Mouse (Mus musculus) midbrain, embryonic 15.5 days (tissue): Measurements from ENCODE around the gene Pfn4. TPM values are rescaled to one million over a fixed set of nuclear protein-coding genes. Genes with fewer than 3 reads are reported as not detected.
A peak's percentile ranks its signal among the peaks of the same experiment; 100 is the strongest.

Experiments used
- ATAC-seq: fragments of 200-750 bp; cut with Nextera tagmentation; replicated peaks from 2 replicates; pipeline ENCODE4 v1.8.0; 2017; ENCODE audit warnings: moderate TSS enrichment
- H3K27ac ChIP-seq: fragments of 300-500 bp; sonication (generic); 2 replicates; pipeline ENCODE4 v1.5.1; 2015; ENCODE audit warnings: mild to moderate bottlenecking, inconsistent platforms
- H3K27me3 ChIP-seq: fragments of 300-500 bp; sonication (generic); replicated peaks from 2 replicates; pipeline ENCODE4 v1.6.1; 2015; ENCODE audit warnings: inconsistent platforms
- H3K36me3 ChIP-seq: fragments of 300-500 bp; sonication (generic); replicated peaks from 2 replicates; pipeline ENCODE4 v1.6.1; 2015; ENCODE audit warnings: inconsistent platforms
- H3K4me1 ChIP-seq: fragments of 300-500 bp; sonication (generic); 2 replicates; pipeline ENCODE4 v1.6.1; 2015; ENCODE audit warnings: inconsistent platforms
- H3K4me2 ChIP-seq: fragments of 300-500 bp; sonication (generic); 2 replicates; pipeline ENCODE4 v1.6.1; 2015; ENCODE audit warnings: inconsistent platforms, mild to moderate bottlenecking, moderate library complexity
- H3K4me3 ChIP-seq: fragments of 300-500 bp; sonication (generic); 2 replicates; pipeline ENCODE4 v1.5.1; 2015; ENCODE audit warnings: mild to moderate bottlenecking, inconsistent platforms
- H3K9ac ChIP-seq: fragments of 300-500 bp; sonication (generic); 2 replicates; pipeline ENCODE4 v1.6.1; 2015; ENCODE audit warnings: mild to moderate bottlenecking, inconsistent platforms
- H3K9me3 ChIP-seq: fragments of 300-500 bp; sonication (generic); 2 replicates; pipeline ENCODE4 v1.6.1; 2016; ENCODE audit warnings: inconsistent platforms
- WGBS: fragments of 180-500 bp; shearing (Covaris S2); methylation state at CpG from one replicate; pipeline ENCODE4 v1.1.7; 2015; ENCODE audit warnings: mixed read lengths; 5-methylcytosine and 5-hydroxymethylcytosine counted together
- polyA plus RNA-seq: library from polyadenylated mRNA; unstranded; fragments of >200 nt; fragmentation: Nextera tagmentation; extraction: Ambion mirVana; gene quantifications from 2 replicates; pipeline ENCODE4 v1.2.1, GENCODE M21; 2015

Gene Pfn4
- polyA plus RNA-seq, 1 experiment from 2014 or later = 13.8 TPM

DNA sequence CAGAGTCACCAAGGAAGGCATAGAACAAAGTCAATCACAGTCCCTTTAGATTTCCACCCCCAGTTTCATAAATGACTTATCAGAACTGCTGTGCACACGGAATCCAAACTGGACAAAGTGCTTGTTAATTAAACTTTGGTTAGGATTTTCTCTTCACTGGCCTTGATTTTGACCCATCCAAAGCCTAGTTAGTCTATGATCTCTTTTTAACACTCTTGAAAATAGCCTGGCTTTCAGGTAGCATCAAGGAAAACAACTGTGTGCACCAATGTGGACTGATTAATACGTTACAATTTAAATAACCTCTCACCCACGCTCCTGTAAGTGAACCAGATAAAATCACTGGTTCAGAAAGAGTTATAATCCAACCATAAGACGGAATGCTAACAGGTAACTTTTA lies 42.2 kb downstream of the Pfn4 start:
- no peak overlapping the region for H3K4me2 ChIP-seq
- no peak overlapping the region for H3K4me3 ChIP-seq
- H3K27me3 ChIP-seq = no peaks in the 10 kb centered on the region
- no peak for ATAC-seq
- H3K9me3 ChIP-seq = no peaks in the 10 kb centered on the region
- H3K9ac ChIP-seq = no peak overlapping the region
- no peak overlapping the region for H3K27ac ChIP-seq
- no peaks in the 10 kb centered on the region for H3K4me1 ChIP-seq
- WGBS = 85% methylated on average over 4 of the region's 4 CpGs
- no peaks in the 10 kb centered on the region for H3K36me3 ChIP-seq

DNA sequence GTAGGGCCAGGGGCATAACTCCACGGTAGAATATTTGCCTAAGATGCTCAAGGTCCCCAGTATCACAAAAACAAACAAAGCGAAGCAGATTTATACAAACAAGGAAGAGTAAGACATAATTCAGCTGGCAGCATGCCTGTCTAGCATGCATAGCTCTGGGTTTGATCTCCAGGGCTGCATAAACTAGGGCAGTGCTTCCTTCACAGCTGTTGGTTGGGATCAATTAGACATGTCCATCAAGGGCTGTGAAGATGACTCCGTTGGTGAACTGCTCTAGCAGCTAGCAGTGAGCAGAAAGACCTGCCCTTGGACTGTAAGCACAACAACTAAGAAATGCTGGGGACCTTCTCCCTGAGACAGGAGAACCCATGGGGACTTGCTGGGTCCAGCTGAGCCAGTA lies 42.9 kb downstream of the Pfn4 start:
- no peaks in the 10 kb centered on the region for H3K36me3 ChIP-seq
- 72% methylated on average over 3 of the region's 3 CpGs for WGBS
- H3K9ac ChIP-seq = no peak overlapping the region
- no peak overlapping the region for H3K27ac ChIP-seq
- H3K4me1 ChIP-seq = peaks cover 6% of the 10 kb centered on the region
- H3K27me3 ChIP-seq = no peaks in the 10 kb centered on the region
- no peaks in the 10 kb centered on the region for H3K9me3 ChIP-seq
- H3K4me2 ChIP-seq = no peak overlapping the region
- H3K4me3 ChIP-seq = no peak overlapping the region
- no peak for ATAC-seq

DNA sequence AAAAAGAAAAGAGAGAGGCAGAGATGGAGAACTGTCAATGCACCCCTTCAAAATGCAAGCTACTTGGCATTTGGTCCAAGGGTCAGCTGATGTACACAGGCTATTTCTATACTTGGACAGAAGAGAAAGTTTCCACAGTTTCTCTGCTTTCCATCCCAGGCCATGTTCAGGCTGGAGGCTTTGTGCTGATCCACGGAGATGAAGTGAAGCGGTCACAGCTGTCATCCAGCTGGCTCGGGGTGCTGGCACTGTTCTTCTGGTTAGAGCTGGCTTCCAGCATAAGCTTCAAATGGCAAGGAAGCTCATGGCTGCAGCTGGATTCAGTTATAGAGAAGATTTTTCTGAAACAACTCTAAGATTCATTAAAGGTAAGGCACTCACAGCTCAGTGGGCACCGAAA lies 44.8 kb downstream of the Pfn4 start:
- no peak overlapping the region for H3K9ac ChIP-seq
- peaks cover 15% of the 10 kb centered on the region for H3K4me1 ChIP-seq
- H3K27ac ChIP-seq = no peak overlapping the region
- no peaks in the 10 kb centered on the region for H3K27me3 ChIP-seq
- ATAC-seq = no peak
- no peak overlapping the region for H3K4me3 ChIP-seq
- H3K9me3 ChIP-seq = no peaks in the 10 kb centered on the region
- H3K36me3 ChIP-seq = no peaks in the 10 kb centered on the region
- WGBS = 87% methylated on average over 4 of the region's 4 CpGs
- H3K4me2 ChIP-seq = no peak overlapping the region

DNA sequence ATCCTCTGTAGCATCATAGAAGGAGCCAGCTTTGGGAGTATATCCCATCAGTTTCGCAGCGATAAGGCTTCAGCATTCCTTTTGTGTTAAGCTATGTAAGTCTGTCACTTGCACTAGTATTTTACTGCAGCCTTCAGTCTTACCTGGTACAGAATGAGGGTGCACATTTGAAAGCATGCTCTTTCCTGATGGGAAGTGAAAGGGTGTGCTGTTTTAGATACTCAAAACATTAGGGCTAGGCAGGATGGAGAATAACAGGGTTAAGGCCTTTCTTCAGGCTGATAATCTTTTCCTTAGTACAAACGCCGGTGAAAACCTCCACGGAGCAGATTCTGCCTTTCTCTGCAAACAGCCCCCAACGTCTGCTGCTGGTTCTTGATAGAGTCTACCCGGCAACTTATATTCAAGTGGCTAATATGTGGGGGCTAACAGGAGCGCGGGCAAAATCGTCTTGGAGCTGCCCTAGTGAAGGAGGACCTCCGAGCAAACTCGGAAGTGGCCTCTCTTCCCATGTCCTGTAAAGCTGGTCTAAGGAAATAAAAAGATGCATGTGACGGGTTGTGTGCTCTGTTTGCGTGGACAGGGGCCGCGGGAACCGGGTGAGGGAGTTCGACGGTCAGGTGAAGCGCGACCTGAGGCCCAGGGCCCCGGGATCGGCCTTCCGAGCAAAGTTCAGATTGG lies 48.0 kb downstream of the Pfn4 start:
- Histone ChIP-seq H3K27me3 (no peaks in the 10 kb centered on the region), H3K27ac (peak overlapping the region; percentile 89), H3K36me3 (0 out of 2 replicates have a peak, but pooled peaks cover 11% of the 10 kb centered on the region), H3K4me3 (peak overlapping the region; percentile 87), H3K4me1 (peaks cover 26% of the 10 kb centered on the region), H3K9ac (peak overlapping the region; percentile 64), H3K4me2 (peak overlapping the region; percentile 71), H3K9me3 (no peaks in the 10 kb centered on the region)
- ATAC-seq = peak; percentile 86
- WGBS = 7% methylated on average over 24 of the region's 24 CpGs

DNA sequence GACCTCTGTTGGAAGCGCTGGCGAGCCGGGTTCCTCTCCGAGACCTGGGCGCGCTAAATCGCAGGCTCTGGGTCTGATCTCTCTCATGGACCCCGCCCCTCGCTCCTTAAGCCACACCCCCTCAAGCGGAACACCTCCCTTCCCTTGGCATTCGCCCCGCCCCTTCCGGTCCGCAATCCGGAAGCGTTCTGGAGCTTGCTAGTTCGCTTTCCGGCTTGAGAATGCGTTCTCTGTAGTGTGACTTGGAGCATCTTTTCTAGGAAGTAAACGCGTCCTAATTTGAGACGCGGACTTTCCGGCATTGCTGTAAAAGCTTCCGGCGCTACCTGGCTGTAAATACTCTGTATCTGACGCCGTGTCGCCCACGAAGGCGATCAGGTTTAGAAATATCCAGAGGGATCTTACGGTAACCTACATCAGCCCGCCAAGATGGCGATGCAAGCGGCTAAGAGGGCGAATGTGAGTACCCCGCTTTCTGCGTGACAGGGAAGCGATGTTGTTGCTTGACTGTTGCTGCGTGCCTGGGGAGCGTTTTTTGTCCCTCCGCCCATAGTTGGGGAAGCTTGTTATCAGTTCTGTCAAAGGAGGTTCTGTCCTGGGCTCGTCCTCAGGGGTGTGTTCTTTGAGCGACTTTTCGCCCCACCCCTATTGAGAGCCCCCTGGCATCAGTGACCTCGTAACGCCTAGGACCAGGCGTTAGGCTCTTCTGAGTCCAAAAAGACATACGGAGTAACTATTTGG lies 48.7 kb downstream of the Pfn4 start, which contains the start of gene Sf3b6:
Sf3b6 (plus strand) TSS at position 184 of the 741 bp plus-strand sequence.
- peak within 1 kb of the TSS; percentile 64 for H3K9ac ChIP-seq

DNA sequence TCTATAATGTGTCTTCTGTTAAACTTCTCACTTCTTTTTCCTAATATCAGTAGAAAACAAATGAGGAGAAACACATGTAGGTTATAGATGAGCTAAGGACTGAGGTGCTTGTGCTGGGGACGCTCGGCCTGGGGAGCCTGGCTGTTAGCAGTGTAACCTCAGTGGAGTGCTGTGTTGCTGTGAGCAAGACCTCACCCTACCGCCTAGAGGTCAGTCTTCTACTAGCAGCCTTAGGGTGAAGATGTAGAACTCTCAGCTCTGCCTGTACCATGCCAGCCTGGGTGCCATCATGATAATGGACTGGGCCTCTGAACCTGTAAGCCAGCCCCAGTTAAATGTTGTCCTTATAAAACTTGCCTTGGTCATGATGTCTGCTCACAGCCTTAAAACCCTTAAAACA lies 58.4 kb downstream of the Pfn4 start:
- Histone ChIP-seq H3K4me1 (no peaks in the 10 kb centered on the region), H3K4me2 (no peak overlapping the region), H3K27me3 (no peaks in the 10 kb centered on the region), H3K9me3 (no peaks in the 10 kb centered on the region), H3K27ac (no peak overlapping the region), H3K36me3 (peaks cover 31% of the 10 kb centered on the region; the same call in 1 of the 2 replicates), H3K4me3 (no peak overlapping the region), H3K9ac (no peak overlapping the region)
- ATAC-seq = no peak
- WGBS = 82% methylated on average over 3 of the region's 3 CpGs

More for the DNA sequence above, 48.7 kb downstream of the Pfn4 start, which contains the start of gene Sf3b6:
- Histone ChIP-seq H3K4me1 (peaks cover 26% of the 10 kb centered on the region), H3K4me3 (peak within 1 kb of the TSS; percentile 87), H3K4me2 (peak within 1 kb of the TSS; percentile 71), H3K36me3 (0 out of 2 replicates have a peak, but pooled peaks cover 12% of the 10 kb centered on the region), H3K27ac (peak within 1 kb of the TSS; percentile 89), H3K27me3 (no peaks in the 10 kb centered on the region), H3K9me3 (no peaks in the 10 kb centered on the region)
- ATAC-seq = peak; percentile 98
- WGBS = under 1% methylated on average over 49 of the region's 49 CpGs

Other genes with a start within 250 kb of the Pfn4 start
- gene Itsn2, start 176.4 kb upstream of the Pfn4 start, polyA plus RNA-seq = 21.9 and 25.0 TPM in 2 replicates
- gene Gm3625, start 176.1 kb upstream of the Pfn4 start, polyA plus RNA-seq = not detected in 2 replicates
- 1.0 and 1.3 TPM in 2 replicates for gene Fam228a, start 30.6 kb upstream of the Pfn4 start, polyA plus RNA-seq
- 4.7 and 6.1 TPM in 2 replicates for gene Fam228b, start 245 bp downstream of the Pfn4 start, polyA plus RNA-seq
- 180 and 200 TPM in 2 replicates for gene Sf3b6, start 48.5 kb downstream of the Pfn4 start, polyA plus RNA-seq
- 30.9 and 39.9 TPM in 2 replicates for gene Fkbp1b, start 72.6 kb downstream of the Pfn4 start, polyA plus RNA-seq
- gene Wdcp, start 74.3 kb downstream of the Pfn4 start, polyA plus RNA-seq = 13.8 and 15.0 TPM in 2 replicates
- gene Mfsd2b, start 105.3 kb downstream of the Pfn4 start, polyA plus RNA-seq = 2.6 TPM in 2 replicates
- gene Ubxn2a, start 138.7 kb downstream of the Pfn4 start, polyA plus RNA-seq = 40.4 and 41.7 TPM in 2 replicates
- 11.2 and 11.3 TPM in 2 replicates for gene Atad2b, start 148.3 kb downstream of the Pfn4 start, polyA plus RNA-seq